Mouse (Mus musculus) gastrocnemius, adult 8-10 months (tissue): ENCODE results near the gene Lgals2. TPM values are rescaled to one million over a fixed set of nuclear protein-coding genes. Genes with fewer than 3 reads are reported as not detected.

Experiments used
- DNase-seq, 2 experiments: peaks; one replicate each; pipeline ENCODE4 v3.0.0; 2022; ENCODE audit warnings: low spot score in 2 of 2
- microRNA-seq: library from miRNA; unstranded; fragments of <30 nt; microRNA quantifications from one replicate; pipeline ENCODE4 v1.2.0, GENCODE M21; 2022
- total RNA-seq, 4 experiments: library from RNA; stranded (reverse); gene quantifications; 2 replicates each; pipeline ENCODE4 v1.2.4; 2022

Lgals2 gene
- total RNA-seq, 4 experiments from 2014 or later = not detected

GRCm38 (mm10) chr15:78826213-78827204, 28.8 kb downstream of the Lgals2 start:
- DNase-seq = peak in 1 of 2 experiments; percentile 59

DNA sequence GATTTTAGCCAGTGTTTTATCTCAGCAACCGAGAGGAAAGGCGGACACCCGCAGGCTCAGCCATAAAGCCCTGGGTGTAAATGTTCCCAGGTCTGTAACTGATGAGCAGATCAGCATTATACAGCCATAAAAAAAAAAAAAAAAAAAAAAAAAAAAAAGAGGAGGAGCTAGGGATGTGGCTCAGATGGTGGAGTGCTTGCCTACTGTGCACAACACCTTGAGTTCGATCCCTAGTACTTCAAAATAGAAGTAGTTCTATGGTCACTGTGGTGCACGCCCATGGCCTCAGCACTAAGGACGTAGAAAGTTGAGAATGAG, 39.3 kb downstream of the Lgals2 start:
- DNase-seq = no peak

GRCm38 (mm10) chr15:78815314-78816073, 39.8 kb downstream of the Lgals2 start:
- DNase-seq = no peak

GRCm38 (mm10) chr15:78813603-78814002, 41.7 kb downstream of the Lgals2 start:
- DNase-seq = no peak

DNA sequence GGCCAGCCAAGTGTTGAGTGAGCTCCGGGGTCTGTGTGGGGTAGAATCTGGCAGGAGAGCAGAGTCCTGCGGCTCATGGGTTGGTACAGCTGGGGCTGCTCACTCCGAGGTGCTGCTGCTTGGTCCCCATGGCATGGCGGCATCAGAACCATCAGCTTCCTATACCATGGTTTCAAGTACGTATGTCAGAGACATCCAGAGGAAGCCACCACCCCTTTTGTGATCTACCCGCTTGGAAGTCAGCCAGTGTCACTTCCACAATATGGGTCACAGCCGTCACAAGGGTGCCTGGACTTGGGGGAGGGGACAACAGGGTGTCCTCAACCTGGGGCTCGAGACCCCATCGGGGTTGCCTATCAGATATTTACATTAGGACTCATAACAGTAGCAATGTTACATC, 45.2 kb downstream of the Lgals2 start:
- DNase-seq = no peak

DNA sequence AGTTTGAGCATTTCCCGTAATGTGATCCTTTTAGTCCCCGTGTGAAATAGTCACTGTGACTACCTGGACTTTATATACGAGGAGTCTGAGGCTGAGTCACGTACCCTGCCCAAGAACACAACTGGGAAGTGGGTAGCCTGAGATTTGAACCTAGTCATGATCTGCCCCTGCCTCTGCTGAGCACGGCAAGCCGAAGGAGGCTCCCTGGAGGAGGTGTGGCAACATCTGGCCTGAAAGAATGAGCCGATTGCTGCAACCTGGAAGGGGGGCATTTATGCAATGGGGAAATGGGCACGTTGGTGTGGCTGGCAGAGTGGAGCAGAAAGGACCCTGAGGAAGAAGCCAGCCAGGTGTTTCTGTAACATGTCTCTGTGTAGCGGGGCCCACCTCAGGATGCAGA, 45.6 kb downstream of the Lgals2 start:
- no peak for DNase-seq

GRCm38 (mm10) chr15:78808980-78809379, 46.3 kb downstream of the Lgals2 start:
- no peak for DNase-seq

GRCm38 (mm10) chr15:78807141-78807540, 48.2 kb downstream of the Lgals2 start:
- DNase-seq = no peak

DNA sequence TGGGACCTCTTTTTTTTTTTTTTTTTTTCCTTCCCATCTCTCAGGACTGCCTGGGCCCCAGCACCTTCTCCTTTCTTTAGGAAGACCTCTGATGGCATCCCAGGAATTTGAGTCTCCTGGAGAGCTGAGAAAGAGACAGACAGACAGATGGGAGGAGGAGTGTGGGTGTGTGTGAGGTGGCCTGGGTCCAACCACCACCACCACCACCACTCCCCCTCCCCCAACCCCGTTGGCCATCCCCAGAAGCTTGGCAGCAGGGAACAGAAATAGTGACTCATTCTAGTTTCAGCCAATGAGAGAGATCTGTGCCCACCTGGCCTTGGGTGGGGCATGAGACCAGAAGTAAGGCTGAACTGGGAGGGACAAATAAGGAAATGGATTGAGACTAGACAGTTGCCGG, 48.7 kb downstream of the Lgals2 start:
- no peak for DNase-seq

GRCm38 (mm10) chr15:78805351-78805750, 50.0 kb downstream of the Lgals2 start:
- no peak for DNase-seq

- DNase-seq = no peak
Measured at GRCm38 (mm10) chr15:78804326-78804725, 51.0 kb downstream of the Lgals2 start.

- DNase-seq = no peak
Measured at GRCm38 (mm10) chr15:78803499-78803900, 51.8 kb downstream of the Lgals2 start.

DNA sequence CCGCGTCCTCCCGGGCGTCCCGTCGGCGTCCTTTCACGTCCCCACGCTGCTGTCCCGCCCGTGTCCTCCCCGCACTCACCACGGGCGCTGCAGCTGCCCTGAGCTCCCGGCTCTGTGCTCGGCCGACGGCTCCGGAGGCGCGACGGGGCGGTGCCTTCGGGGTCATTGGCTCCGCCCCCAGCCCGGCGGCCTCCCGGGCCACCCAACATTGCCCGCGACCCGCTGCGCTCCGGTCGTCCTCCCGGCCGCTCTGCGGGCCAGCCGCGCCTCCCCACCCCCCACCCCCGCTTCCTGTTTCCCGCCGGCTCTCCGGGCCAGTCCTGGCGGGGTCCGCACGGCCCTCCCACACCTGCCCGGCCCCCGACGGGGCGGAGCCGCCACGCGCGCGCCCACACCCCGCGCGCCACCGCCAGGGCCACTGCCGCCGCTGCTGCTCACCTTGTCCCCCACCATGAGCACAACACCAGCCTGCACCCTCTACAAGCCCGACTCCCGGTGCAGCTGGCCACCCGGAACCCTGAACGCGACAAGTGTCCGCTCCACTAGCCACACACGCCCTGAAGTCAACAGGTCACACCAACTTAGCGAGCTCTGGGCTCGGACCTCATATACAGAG, 52.4 kb downstream of the Lgals2 start, which contains the start of gene Card10:
Card10 (minus strand) TSS at position 267 of the 616 bp plus-strand sequence.
- peak in 1 of 2 experiments; percentile 46 for DNase-seq

DNA sequence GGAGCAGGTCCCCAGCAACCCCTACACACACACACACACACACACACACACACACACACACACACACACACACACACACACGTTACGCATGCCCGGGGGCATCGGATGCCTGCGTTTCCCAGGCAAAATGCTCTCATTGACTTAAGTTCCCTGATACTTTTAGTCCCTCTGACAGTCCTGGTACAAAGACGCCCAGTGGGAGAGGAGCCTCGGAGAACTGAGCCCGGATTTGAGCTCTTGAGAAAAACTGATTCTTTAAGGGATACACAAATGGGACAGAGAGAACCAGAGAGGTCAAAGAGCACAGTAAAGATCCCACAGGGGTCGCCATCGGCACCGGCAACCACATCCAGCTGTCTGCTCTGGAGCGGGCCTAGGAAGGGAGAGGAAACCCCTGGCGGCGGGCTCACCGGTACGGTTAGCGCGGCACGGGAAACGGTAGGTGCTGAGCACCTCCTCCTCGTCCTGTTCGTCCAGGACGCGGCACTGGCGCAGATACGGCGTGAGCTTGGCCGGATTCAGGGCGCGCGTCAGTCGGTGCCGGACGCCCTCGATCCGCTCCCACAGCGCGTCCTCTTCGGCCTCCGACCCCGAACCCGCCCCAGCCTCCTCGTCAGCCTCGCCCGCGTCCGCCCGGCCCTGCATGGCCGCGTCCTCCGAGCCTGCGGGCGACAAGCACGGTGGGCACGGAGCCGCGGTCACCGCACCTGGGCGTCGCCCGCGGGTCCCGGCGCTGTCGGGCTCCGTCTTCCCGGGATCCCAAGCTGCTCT, 53.2 kb downstream of the Lgals2 start:
- DNase-seq = no peak

DNA sequence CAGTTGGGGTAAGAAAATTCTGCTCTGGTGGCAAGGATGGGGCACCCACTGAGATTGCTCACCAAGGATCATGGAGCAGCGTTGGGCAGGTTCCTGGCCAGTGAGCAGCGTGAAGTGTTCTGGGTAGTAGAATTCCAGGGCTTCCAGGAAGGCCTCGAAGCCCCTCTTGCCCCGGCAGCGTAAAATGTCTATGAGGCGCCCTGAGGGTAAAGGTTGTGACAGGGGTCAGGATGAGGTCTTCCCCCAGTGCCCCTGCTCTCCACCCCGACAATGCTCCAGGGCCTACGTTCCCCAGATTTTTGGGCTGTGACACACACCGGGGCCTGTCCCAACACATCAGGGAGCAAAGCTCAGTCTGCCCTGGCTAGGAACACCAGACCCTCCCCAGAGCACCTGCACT, 53.8 kb downstream of the Lgals2 start:
- DNase-seq = no peak

Small RNA genes lying within 50 kb of the gene (microRNA-seq; reads per million reads assigned to microRNA genes)
- gene Mir6955 = not detected

Other genes starting within 250 kb of the Lgals2 start
- gene Elfn2, start 136.8 kb downstream of the Lgals2 start, total RNA-seq = under 1 TPM in 3 of 4 experiments, not detected in 1; 0.05 to 0.11 (median 0.07) TPM
- gene Mfng, start 82.1 kb downstream of the Lgals2 start, total RNA-seq = 1 to 10 TPM; 2.3 to 3.6 (median 2.7) TPM
- gene Card10, start 52.5 kb downstream of the Lgals2 start, total RNA-seq = 1 to 10 TPM; 3.4 to 6.0 (median 4.4) TPM
- gene Cdc42ep1, start 12.9 kb downstream of the Lgals2 start, total RNA-seq = 1 to 10 TPM; 4.1 to 7.3 (median 6.2) TPM
- 10 to 100 TPM; 41.8 to 44.9 (median 43.5) TPM for gene Gga1, start 21.7 kb upstream of the Lgals2 start, total RNA-seq
- gene Gm49510, start 44.1 kb upstream of the Lgals2 start, total RNA-seq = not detected
- 1 to 10 TPM in 2 of 4 experiments, under 1 TPM in 2; 0.80 to 1.7 (median 1.2) TPM for gene Sh3bp1, start 44.2 kb upstream of the Lgals2 start, total RNA-seq
- 1 to 10 TPM; 1.7 to 2.7 (median 2.1) TPM for gene Pdxp, start 58.4 kb upstream of the Lgals2 start, total RNA-seq
- 100 to 1,000 TPM; 214 to 406 (median 281) TPM for gene Lgals1, start 71.2 kb upstream of the Lgals2 start, total RNA-seq
- gene Nol12, start 79.4 kb upstream of the Lgals2 start, total RNA-seq = 10 to 100 TPM; 24.0 to 31.2 (median 28.1) TPM
- gene Triobp, start 92.2 kb upstream of the Lgals2 start, total RNA-seq = 10 to 100 TPM; 38.3 to 69.6 (median 41.9) TPM
- gene H1f0, start 172.9 kb upstream of the Lgals2 start, total RNA-seq = 100 to 1,000 TPM in 1 of 4 experiments, 10 to 100 TPM in 3; 84.7 to 103 (median 92.1) TPM
- not detected for gene Galr3, start 186.4 kb upstream of the Lgals2 start, total RNA-seq
- gene Ankrd54, start 207.4 kb upstream of the Lgals2 start, total RNA-seq = 1 to 10 TPM; 3.1 to 5.8 (median 3.5) TPM
- gene Eif3l, start 219.7 kb upstream of the Lgals2 start, total RNA-seq = 10 to 100 TPM; 57.8 to 60.8 (median 60.6) TPM